Mouse (Mus musculus) brain, embryonic 18.5 days (tissue): ENCODE results near the gene Nat10.
A peak's percentile ranks its signal among the peaks of the same experiment; 100 is the strongest.

ENCODE experiments used
- DNase-seq: peaks from one replicate; pipeline ENCODE4 v3.0.0-alpha.2; 2012; ENCODE audit warnings: low read depth, low spot score

Nat10 gene

DNA sequence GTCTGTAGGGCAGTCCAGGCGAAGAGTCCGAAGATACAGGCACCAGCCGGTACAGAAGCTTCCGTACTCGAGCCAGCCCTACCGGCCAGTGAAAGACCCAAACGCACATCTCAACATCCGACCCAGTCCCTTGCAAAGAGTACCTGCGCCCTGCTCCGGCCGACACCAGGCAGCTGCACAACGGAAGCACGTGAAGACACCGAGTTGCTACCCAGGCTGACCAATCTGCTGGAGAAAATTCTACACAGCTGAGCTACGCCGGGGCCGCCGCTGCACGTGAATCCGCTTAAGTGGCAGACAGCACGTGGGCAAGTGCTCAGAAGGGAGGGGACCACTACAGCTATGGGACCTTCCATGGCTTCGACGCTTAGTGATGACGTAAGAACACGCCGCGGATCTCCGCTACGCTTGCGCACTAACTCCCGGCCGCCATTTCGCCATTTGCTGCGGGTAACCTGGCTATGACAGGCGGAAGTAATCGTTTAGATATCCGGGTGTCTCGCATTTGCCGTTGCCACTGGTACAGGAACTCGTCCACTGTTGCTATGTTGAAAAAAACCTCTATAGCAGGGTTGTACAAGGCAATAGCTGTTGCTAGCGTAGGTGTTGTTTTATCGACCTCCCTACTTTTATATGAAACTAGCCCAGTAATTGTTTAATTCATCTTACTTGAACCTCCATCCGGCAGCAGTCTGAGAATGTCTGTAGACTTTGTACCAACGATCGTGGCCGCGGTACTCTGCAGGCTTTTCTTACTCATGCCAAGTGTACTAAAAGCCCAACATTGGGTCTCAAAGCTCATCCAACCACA, at the start of gene Nat10:
Gene Nat10 (minus strand): TSS at position 365 of the 811 bp plus-strand sequence.
- peak; percentile 98 for DNase-seq

DNA sequence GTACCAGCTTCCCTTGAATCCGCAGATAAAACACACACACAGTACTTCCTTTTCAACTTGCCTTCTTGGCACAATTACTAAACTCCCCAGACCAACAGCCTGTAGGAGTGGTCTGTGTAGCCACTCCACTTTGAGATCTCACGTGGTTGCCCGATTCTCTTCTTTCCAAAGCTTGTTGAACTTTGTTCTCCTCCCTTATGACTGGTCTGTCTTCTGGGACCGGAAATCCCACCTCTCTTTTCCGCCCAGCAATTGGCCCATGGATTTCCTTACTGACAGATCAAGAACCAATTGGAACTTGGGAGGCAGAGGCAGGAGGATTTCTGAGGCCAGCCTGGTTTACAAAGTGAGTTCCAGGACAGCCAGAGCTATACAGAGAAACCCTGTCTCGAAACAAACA, 49.3 kb upstream of the Nat10 start:
- DNase-seq = no peak

DNA sequence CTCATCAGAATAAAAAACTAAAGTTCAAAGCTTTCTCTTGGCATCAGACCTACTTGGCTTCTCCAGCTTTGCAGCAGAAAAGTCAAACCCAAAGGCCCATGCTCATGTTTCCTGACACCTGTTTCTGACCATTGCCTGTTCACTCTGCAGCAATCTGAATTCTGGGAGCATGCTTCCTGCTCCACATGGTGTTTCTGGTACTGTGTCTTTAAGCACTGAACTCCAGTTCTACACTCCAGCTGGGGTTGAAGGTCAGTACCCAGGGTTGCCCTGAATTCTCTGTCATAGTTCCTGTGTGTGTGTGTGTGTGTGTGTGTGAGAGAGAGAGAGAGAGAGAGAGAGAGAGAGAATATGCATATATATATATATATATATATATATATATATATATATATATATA, 47.4 kb upstream of the Nat10 start:
- no peak for DNase-seq

DNA sequence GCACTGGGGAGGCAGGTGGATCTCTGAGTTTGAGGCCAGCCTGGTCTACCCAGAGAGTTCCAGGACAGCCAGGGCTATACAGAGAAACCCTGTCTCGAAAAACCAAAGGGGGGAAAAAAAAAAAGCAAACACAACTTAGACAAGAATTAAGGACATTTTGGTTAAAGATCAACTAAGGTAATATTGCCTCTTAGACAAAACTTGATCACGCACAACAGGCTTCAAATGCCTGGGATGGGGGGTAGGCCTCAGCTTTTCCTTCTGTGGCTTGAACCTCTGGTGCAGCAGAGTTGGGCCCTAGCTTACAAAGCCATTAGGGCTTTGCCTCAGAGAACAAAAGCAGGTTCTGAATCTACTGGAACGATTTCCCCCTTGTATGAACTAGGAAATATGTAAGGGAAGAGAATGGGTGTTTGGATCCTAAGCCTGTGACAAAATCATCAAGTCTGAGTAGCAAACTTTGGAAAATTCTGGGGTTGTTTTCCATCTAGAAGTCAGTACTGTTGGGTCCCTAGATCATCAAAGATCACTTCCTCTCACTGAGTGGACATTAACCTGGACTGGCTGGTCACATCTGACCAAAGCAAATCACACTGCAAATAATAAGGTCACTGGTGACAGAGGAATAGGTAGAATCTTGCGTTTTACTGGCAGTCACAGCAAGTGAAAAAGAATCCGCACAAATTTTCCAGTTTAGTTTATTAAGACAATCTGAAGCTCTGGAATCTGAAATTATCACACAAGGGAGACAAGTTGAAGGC, 42.9 kb upstream of the Nat10 start:
- no peak for DNase-seq

DNA sequence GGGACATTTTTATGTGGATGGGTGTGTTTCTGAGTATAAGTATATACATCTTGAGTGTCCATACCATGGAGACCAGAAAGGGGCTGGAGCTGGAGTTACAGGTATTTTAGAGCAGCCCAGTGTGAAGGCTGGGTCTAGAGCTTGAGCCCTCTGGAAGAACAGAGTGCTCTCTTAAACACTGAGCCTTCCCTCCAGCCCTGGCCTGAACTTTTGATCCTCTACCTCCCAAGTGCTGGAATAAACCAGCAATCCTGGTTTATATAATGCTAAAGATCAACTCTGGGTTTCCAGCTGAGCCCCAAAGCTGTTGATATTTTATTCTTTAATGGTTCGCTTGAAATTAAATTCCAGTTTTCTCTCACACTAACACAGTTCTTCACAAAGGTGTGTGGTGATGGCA, 41.4 kb upstream of the Nat10 start:
- no peak for DNase-seq

DNA sequence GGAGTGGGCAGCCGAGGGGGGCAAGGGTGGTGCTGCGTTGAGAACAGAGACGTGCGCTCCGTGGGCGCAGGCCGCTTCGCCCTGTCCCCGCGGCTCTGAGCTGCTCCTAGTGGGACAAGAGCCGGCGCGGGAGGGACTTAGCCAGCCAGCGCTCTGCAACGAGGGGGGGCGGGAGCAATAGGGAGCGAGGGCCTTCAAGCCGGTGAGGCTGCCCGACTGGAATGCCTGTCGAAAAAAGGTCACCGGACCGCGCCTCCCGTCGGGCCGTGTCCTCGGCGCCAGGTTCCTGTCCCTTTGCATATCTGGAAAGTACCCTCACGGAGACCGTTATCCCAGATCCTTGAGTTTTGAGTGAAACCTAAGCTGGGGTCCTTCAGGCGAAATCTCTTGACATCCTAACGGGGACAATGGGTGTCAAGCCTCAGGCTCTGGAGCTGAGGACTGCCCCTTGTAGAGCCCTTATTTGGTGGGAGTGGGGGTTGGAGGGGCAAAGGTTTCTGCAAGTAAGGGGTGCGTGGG, 36.5 kb upstream of the Nat10 start, which contains the start of gene Caprin1:
Gene Caprin1 (minus strand): TSS at position 159 of the 519 bp plus-strand sequence.
- DNase-seq = peak; percentile 88

DNA sequence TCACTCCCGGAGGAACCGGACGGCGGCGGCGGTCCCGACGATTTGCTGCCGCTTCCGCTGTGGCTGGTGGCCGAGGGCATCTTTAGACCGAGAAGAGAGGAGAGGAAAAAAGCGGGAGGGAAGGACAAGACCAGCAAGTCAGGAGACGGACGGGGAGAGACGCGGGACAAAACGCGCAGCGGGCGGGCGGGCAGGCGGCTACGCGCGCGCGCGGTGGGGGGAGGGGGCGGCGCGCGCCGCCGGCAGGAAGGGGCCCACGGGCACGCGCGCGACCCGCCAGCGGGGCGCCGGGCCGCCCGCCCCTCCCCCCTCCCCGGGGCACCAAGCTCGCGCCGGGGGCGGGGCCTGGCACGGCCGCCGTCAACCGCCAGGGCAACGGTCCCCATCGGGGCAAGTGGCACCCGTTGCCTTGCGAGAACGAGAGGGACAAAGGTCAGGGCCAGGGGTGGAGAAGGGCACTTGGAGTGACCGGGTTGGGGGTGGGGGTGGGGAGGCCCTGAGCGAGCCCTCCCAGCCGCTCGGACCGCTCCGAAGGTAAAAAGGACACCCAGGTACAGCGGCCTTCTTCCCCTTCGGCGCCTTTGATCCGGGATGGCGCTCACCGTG, 35.9 kb upstream of the Nat10 start:
- DNase-seq = no peak

DNA sequence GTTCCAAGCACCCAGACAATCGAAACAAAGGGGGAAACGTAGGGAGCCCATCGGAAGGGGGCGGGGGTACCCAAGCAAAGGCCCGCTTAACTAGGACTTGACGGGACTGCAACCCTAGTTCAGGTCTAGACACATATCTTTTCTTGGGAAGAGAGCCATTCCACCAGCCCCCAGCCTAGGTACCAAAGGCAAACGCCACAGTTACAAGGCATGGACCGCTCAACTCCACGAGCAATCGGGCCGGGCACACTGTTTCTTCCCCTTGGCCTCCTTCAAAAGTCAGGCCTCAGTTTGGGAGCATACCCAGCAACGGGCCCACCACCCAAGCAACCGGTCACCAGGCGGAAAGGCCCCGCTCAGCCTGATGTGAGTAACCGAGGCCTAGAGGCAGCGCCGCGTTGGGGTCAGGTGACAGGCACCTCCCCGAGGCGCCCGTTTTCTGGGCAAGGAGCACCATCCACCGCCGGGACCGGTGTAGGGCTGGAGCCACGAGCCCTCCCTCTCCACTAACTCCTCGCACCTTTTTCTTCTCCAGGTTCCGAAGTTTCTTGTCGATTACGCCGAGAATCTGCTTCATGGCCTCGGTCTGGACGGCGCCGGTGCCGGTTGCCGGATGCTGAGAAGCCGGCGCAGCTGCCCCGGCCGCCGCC, 35.3 kb upstream of the Nat10 start:
- no peak for DNase-seq

DNA sequence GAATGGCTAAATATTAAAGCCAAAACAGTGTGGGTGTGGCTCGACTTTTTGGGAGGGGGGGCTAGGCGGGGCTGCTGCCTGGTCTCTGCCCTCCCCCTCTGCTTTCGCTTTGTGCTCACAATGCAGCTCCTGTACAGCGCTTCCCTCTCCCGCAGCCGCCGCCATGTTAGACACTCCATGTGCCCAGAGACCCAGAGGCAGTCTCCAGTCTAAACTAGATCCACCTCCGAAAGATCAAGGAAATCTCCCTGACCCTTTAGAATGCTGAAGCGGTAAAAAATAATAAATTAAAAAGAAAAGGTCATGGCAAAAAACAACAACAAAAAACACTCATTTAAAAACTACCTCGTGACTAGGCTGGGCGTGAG, 34.8 kb upstream of the Nat10 start:
- no peak for DNase-seq

DNA sequence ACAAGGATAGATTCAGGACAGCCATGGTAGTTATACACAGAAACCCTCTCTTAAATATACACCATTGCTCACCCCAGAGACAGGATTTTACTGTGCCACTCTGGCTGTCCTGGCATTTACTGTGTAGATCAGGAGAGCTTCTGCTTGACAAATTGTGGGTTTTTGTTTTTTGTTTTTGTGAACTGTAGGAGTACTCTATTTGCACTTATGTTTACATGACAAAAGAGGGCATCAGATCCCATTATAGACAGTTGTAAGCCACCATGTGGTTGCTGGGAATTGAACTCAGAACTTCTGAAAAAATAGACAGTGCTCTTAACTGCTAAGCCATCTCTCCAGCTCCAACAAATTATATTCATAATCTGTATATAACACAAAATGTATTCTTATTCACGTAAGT, 30.9 kb upstream of the Nat10 start:
- DNase-seq = no peak

DNA sequence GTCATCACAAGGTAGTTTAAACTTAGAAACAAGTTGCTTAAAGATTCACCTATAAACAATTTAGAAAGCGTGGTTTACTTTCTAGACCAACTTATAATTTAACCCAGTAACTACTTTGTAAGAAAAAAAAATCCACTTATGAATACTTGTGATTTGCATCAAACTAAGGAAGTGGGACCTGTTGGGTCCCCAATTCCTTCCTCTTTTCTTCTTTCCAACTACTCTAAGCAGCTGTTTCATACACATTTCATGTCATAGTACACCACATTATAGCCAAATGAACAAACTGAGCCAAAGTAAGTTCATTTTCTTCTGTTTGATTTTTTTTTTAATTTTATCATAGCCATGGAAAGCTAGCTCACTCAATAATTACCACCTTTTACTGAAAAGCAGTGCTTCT, 24.7 kb upstream of the Nat10 start:
- no peak for DNase-seq

DNA sequence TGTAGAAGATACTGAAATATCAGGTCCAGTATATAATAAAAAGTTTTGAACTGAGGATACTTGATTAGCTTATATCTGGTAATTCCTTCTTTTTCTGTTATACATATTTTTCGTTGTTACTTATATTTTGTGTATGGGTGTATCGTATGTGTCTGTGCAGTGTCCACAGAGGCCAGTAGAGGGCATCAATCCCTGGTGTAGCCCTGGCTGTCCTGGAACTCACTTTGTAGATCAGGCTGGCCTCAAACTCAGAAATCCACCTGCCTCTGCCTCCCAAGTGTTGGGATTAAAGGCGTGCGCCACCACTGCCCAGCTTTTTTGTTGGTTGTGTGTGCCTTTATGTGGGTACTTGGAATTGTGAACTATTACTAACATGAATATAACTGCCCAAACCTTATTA, 23.6 kb upstream of the Nat10 start:
- DNase-seq = no peak

DNA sequence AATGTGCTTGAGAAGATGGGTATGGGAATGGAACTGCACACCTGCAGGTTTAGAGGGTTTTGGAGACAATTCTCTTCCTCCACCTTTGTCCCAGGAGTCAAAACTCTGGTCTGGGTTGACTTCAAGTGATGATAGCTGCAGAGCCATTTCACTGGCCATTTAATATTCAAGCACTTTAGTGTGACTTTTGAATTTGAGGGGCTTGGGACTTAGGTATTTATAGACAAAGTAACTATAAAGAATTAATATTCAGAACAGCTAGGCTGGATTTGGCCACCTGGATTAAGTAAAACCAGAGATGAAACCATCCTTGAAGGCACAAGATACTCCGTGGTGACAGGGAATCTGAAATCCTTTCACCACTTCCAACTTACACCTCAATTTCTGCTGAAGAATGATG, 1.4 kb upstream of the Nat10 start:
- no peak for DNase-seq

DNA sequence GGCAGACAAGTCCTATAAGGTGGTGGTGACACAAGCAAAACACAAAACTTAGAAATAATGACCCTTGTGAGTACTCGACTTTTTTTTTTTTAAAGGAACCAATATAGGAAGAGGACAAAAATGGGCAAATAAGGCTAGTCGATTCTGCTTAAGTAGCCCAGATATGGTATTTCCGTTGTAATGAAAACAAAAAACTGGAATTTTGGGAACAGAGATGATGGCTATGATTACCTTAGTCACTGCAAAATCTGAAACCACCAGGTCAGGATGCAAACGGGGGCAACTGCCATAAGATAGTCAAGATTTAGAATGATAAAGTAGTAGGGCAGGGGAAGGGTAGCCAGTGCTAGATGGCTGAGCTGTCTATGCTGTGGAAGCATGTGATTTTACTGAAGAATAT, 923 bp upstream of the Nat10 start:
- no peak for DNase-seq

DNA sequence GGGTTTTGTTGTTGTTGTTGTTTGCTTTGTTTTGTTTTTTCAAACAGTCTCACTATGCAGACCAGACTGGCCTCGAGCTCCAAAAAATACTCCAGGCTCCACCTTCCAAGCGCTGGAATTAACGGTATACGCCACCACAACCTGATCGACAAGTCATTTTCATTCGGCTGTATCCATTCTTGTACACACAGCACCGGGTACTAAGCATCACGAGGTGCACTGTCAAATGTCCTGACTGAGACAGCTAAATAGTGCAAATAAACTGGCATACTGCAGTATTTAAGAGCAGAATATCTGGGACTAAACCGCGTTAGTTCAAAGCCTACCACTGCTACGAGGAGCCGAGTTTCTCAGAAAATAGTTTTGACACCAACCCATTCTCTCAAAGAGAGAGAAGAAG, 649 bp downstream of the Nat10 start:
- DNase-seq = no peak

DNA sequence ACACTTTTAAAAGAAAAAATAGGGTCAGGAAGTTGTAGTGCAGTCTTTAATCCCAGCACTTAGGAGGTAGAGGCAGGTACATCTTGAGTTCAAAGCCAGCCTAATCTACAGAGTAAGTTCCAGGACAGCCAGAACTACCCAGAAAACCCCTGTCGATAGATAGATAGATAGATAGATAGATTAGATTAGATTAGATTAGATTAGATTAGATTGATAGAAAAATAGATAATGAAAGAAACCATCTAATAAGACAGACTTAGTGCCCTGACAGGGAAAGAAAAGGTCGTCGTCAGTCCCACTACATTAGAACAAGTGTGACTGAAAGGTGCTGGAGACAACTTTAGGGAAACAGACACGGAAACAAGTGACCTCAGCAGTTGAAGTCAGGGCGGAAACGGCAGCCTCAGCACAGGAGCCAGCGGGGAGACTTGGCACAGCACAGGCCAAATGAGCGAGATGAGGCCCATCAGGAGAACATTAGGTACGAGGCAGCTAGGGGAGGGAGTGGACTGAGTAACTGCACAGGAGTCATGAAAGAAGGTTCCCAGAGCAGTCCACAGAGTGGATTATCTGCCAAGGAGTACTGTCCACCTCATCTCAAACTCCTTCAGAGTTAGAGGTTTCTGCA, 5.5 kb downstream of the Nat10 start:
- no peak for DNase-seq

DNA sequence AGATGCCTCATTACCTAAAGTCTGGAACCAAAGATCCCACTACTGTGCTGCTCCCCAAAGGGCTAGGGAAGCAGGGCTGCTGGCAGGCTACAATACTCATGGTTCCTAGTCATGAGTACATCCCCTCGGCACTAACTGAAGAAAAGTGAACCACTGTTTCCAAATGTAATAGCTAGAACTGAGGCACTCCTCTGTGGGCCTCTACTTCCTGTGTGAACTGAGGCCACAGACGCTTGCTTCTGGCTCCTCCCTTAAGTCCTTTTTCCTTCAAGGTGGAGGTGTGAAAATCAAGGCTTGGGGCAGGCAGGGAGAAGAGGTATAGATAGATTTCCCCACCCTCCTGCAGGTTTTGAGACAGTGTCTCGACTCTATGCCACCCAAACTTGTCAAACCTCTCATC, 6.5 kb downstream of the Nat10 start:
- no peak for DNase-seq

DNA sequence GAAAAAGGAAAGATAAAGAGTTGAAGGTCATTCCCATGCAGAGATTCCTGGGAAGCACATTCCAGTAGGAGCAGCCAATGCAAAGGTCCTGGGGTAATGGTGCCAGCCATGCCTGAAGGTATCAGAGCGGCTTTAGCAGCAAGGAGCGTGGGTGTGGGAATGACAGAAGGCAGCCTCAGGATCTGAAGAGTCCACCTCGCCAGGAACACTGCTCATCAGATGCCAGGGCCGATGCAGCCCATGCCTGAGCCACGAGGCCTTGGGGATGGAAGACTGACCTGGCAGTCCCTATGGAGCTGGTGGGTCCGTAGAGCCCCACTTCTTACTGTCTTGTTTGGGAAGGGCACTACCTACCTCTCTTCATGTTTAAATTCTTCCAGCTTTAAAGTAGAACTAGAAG, 9.3 kb downstream of the Nat10 start:
- DNase-seq = no peak

DNA sequence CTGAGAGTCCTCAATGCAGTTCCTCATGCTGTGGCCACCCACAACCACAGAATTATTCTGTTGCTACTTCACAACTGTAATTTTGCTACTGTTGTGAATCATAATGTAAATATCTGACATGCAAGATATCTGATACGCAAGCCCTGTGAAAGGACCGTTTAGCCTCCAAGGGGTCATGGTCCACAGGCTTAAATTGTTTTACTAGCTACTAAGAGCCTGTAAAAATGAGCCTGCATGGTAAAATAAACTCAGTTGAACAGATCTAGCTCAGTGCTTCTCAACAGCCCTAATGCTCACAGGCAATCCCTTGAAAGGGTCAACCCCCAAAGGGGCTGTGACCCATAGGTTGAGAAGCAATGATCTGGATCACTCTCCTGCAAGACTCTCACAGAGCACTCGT, 12.0 kb downstream of the Nat10 start:
- no peak for DNase-seq

DNA sequence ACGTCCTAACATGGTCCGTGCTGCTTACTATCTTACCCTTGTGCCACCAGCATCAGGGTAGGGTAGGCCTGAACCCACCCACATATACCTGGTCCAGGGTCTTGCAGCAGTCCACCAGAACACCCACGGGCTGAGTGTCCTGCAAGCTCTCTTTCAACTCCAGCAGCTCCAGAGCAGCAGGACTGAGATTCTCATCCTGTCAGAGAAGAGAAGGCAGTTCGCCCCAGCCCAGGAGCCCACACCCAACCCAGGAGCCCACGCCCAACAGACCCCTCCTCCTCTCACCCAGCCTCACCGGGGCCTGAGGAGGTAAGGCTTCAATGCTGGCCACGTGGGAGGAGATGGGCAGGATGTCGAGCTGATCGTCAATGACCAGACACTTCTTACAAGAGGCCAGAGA, 13.2 kb downstream of the Nat10 start:
- no peak for DNase-seq

DNA sequence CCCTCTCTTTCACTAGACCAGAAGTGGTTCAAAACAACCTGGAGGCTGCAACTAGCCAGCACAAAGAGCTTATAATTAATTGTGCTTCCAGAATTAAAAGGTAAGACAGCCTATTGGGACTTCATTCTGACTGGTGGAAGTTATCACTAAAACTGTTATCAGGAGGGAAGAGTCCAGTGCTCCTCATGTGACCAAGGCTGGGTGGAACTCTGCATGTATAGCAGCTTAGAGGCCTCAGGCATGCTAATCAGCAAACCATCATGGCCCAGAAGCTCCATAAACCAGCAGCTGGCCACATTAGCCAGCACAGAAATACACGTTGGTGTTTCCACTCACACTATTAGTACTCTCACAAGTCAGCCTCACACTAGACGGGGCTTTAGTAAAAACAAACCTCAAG, 14.3 kb downstream of the Nat10 start:
- DNase-seq = no peak

DNA sequence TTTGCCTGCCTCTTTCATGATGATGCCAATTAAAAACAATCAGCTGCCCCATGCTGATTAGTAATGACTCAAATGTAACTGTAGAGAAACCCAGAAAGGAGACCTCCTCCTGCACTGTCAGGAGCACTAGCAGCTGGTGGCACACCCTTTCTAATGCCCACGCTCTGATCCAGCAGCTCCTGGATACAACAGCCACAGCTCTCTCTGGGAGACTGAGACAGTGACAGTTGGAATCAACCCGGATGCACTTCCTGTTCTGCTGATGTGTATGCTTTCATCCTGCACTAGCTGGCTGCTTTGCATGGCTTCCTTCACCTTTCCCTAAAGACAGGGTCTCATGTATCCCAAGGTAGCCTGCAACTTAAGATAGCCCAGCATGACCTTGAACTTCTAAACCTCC, 15.0 kb downstream of the Nat10 start:
- DNase-seq = no peak
